Mouse (Mus musculus) heart, embryonic 12.5 days (tissue): ENCODE measurements around the gene Gm42878. TPM values are rescaled to one million over a fixed set of nuclear protein-coding genes. Genes with fewer than 3 reads are reported as not detected.

Experiments
- ATAC-seq: fragments of 200-750 bp; cut with Nextera tagmentation; 2 replicates; pipeline ENCODE4 v1.8.0; 2017; ENCODE audit warnings: moderate TSS enrichment, moderate library complexity; ENCODE audit not compliant: insufficient number of reproducible peaks, low FRiP score
- H3K27ac ChIP-seq: fragments of 300-500 bp; sonication (generic); 2 replicates; pipeline ENCODE4 v1.5.1; 2016; ENCODE audit warnings: mild to moderate bottlenecking, moderate library complexity; ENCODE audit not compliant: poor library complexity, severe bottlenecking
- H3K27me3 ChIP-seq: fragments of 300-500 bp; sonication (generic); replicated peaks from 2 replicates; pipeline ENCODE4 v1.6.1; 2016; ENCODE audit warnings: mild to moderate bottlenecking, moderate library complexity
- H3K36me3 ChIP-seq: fragments of 300-500 bp; sonication (generic); 2 replicates; pipeline ENCODE4 v1.6.1; 2016; ENCODE audit warnings: mild to moderate bottlenecking, moderate library complexity
- H3K4me1 ChIP-seq: fragments of 300-500 bp; sonication (generic); replicated peaks from 2 replicates; pipeline ENCODE4 v1.6.1; 2016; ENCODE audit warnings: mild to moderate bottlenecking
- H3K4me2 ChIP-seq: fragments of 300-500 bp; sonication (generic); 2 replicates; pipeline ENCODE4 v1.6.1; 2016; ENCODE audit warnings: mild to moderate bottlenecking, moderate library complexity
- H3K4me3 ChIP-seq: fragments of 300-500 bp; sonication (generic); 2 replicates; pipeline ENCODE4 v1.5.1; 2016; ENCODE audit warnings: mild to moderate bottlenecking
- H3K9ac ChIP-seq: fragments of 300-500 bp; sonication (generic); 2 replicates; pipeline ENCODE4 v1.6.1; 2016; ENCODE audit warnings: mild to moderate bottlenecking, moderate library complexity
- H3K9me3 ChIP-seq: fragments of 300-500 bp; sonication (generic); replicated peaks from 2 replicates; pipeline ENCODE4 v1.6.1; 2016; ENCODE audit warnings: mild to moderate bottlenecking, moderate library complexity
- WGBS: fragments of 180-500 bp; shearing (Covaris S2); methylation state at CpG from one replicate; pipeline ENCODE4 v1.1.7; 2016; 5-methylcytosine and 5-hydroxymethylcytosine counted together
- polyA plus RNA-seq: library from polyadenylated mRNA; unstranded; fragments of >200 nt; fragmentation: Nextera tagmentation; extraction: Ambion mirVana; gene quantifications from 2 replicates; pipeline ENCODE4 v1.2.1, GENCODE M21; 2016

The Gm42878 gene
- polyA plus RNA-seq, 1 experiment from 2014 or later, result not detected

DNA sequence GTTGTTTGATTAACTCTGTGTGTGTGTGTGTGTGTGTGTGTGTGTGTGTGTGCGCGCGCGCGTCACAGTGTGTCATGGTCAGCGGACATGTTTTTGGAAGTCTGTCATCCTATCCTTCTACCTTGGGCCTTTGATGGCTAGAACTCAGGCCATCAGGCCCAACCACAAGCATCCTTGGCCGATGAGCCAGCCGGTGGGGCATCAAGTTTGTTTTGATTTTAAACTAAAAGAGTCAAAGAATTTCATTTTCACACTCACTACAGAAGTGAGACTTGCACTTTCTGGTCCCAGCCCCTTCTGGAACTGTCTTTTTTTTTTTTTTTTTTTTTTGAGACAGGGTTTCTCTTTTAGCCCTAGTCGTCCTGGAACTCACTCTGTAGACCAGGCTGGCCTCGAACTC is 39.7 kb upstream of the Gm42878 start:
- Histone ChIP-seq H3K9me3 (no peaks in the 10 kb centered on the region), H3K4me3 (no peak overlapping the region), H3K4me2 (no peak overlapping the region), H3K36me3 (no peaks in the 10 kb centered on the region), H3K9ac (no peak overlapping the region), H3K4me1 (peaks cover 14% of the 10 kb centered on the region; the same call in 1 of the 2 replicates), H3K27ac (no peak overlapping the region), H3K27me3 (no peaks in the 10 kb centered on the region)
- no peak for ATAC-seq
- WGBS, result 95% methylated on average over 10 of the region's 10 CpGs

DNA sequence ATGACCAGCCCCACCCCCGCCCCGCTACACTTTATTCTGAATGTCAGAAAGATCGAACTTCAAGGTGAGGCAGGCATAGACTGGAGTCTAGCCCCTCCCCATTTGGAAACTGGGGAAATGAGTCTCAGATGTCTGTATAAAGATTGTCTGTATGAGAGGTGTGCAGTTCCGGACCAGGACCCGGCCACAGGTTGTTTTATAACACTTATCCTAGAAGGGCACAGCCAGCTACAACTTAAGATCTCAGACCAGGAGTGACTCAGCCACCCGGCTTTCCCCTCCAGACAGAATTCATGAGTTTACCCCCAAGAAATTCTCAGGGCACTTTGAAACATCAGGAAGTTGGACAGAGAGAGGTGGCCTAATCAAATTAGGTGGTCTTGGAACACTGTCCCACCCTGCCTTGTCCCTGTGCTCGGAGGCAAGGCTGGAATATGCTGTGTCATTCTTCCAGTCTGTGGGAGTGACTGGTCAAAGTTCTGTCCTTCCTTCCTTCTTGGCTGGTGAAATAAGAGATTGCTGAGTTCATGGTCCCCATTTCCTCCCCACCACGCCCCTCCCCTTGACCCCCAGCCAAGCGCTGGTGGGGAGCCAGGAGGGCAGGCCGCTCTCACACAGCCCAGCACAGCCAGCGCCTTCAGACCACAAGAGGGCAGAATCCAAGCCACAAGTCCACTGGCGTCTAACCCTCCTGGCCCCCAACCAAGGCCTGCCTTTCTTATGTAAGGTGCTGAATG is 38.7 kb upstream of the Gm42878 start:
- Histone ChIP-seq H3K27me3 (no peaks in the 10 kb centered on the region), H3K9ac (no peak overlapping the region), H3K9me3 (no peaks in the 10 kb centered on the region), H3K4me3 (no peak overlapping the region), H3K27ac (peak overlapping the region; percentile 29; the same call in 1 of the 2 replicates), H3K4me2 (peak overlapping the region; percentile 5; the same call in 1 of the 2 replicates), H3K36me3 (peaks cover 10% of the 10 kb centered on the region), H3K4me1 (peaks cover 14% of the 10 kb centered on the region; the same call in 1 of the 2 replicates)
- WGBS, result 48% methylated on average over 12 of the region's 12 CpGs
- peak; percentile 87 for ATAC-seq

DNA sequence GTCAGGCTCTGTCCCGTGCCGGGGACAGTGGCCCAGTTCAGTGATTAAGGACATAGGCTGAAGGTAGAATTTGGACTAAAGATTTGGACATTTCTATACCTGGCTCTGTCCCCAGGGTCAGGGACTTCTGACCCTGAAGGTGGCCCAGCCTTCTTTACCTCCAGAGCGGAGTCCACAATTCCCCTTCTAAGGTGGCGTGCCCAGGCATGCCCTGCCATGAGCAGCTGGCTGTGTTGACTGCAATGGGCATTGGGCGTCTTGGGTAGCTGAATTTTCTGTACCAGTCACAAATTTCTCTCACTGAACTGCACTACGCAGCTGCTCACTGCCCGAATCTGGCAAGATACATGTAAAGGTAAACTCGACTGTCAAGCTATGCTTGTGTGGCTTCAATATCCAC is 36.7 kb upstream of the Gm42878 start:
- Histone ChIP-seq H3K27ac (no peak overlapping the region), H3K36me3 (peaks cover 12% of the 10 kb centered on the region), H3K4me3 (no peak overlapping the region), H3K4me1 (peaks cover 14% of the 10 kb centered on the region; the same call in 1 of the 2 replicates), H3K27me3 (no peaks in the 10 kb centered on the region), H3K4me2 (no peak overlapping the region), H3K9ac (no peak overlapping the region), H3K9me3 (no peaks in the 10 kb centered on the region)
- no peak for ATAC-seq
- WGBS, result 85% methylated on average over 8 of the region's 8 CpGs

DNA sequence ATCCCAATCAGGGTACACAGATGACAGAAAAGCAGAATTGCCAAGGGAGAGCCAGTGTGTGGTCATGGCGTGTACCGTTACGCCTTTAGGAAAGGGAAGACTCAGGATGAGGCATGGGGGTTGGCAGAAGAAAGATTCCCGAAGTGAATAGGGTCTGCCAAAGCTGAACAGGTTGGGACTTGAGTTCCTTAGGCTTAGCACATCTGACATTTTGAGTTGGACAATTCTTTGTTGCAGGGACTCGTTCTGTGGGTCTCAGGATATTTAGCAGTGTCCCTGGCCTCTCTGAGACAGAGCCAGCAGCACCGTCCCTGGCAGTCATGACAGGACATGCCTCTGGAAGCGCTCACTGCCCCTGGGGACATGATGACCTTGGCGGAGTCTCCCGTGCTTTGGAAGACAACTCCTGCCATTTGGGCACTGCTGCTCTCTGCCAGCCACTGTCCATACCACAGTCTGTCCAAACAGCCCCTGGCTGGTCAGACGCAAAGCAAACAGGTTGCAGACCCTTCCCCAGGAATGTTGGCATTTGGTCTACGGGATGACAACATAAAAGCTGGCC is 31.7 kb upstream of the Gm42878 start:
- ATAC-seq, result no peak
- peaks cover 15% of the 10 kb centered on the region for H3K36me3 ChIP-seq
- H3K4me2 ChIP-seq, result no peak overlapping the region
- no peak overlapping the region for H3K27ac ChIP-seq
- 78% methylated on average over 11 of the region's 11 CpGs for WGBS
- no peak overlapping the region for H3K4me3 ChIP-seq
- H3K4me1 ChIP-seq, result no peaks in the 10 kb centered on the region
- no peaks in the 10 kb centered on the region for H3K27me3 ChIP-seq
- no peaks in the 10 kb centered on the region for H3K9me3 ChIP-seq
- H3K9ac ChIP-seq, result no peak overlapping the region

DNA sequence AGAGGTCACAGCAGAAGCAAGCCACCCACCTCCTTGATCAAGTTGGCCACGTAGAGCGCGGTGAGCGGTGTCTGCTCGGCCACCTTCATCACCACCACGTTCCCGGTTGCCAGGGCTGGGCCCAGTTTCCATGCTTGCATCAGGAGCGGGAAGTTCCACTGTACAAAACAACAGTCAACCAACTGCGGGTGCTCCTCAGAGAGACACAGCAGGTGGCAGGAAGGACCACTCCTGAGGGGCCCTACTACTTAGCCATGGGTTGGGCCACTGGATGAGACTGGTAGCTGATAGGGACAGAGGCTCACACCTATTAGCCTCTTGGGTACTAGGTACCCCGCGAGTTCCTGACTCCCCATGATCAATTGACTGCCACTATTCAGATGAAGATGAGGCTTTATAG is 30.6 kb upstream of the Gm42878 start:
- WGBS, result 89% methylated on average over 11 of the region's 11 CpGs
- Histone ChIP-seq H3K4me2 (no peak overlapping the region), H3K9ac (no peak overlapping the region), H3K27ac (no peak overlapping the region), H3K9me3 (no peaks in the 10 kb centered on the region), H3K4me3 (no peak overlapping the region), H3K36me3 (peaks cover 15% of the 10 kb centered on the region), H3K27me3 (no peaks in the 10 kb centered on the region), H3K4me1 (no peaks in the 10 kb centered on the region)
- ATAC-seq, result no peak

DNA sequence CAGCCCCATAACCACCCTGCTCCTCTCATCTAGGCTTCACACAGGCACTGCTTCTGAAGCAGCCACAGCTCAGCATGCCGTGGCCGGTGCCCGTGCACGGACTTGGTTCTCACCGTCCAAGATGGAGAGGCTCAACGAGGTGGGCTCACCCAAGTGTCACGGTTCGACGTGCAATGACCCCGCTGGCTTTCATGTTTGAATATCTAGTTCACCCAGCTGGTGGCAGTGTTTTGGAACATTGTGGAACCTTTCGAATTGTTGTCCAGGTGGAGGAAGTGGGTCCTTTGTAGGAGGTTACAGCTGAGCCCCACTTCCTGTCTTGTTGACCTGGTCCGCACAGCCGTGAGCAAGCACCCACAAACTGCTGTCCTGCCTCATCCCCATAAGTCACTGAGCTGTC is 28.9 kb upstream of the Gm42878 start:
- Histone ChIP-seq H3K4me3 (no peak overlapping the region), H3K36me3 (peaks cover 13% of the 10 kb centered on the region; the same call in 1 of the 2 replicates), H3K4me2 (no peak overlapping the region), H3K9ac (no peak overlapping the region), H3K4me1 (no peaks in the 10 kb centered on the region), H3K9me3 (no peaks in the 10 kb centered on the region), H3K27ac (no peak overlapping the region), H3K27me3 (no peaks in the 10 kb centered on the region)
- 84% methylated on average over 13 of the region's 13 CpGs for WGBS
- ATAC-seq, result no peak

DNA sequence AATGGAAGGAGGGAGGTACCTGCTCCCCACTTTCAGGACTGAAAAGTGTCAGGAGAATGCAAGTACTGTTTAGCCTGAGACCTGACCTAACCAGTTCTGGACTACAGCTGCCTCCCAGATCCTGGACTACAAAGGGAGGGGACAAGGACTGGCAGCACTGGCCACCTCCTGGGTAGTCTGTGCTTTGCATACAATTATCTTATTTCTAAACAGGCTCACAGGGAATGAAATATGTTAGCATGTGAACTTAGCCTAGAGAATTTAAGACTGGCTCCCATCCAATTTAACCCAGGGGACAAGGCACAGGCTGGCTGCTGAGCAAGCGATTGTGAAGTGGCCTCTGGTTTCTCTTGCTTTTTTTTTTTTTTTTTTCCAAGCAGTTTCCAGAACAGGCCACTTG is 25.5 kb upstream of the Gm42878 start:
- no peak for ATAC-seq
- H3K4me1 ChIP-seq, result peaks cover 11% of the 10 kb centered on the region
- WGBS, result 52% methylated on average over 1 of the region's 1 CpGs
- H3K4me3 ChIP-seq, result no peak overlapping the region
- no peak overlapping the region for H3K4me2 ChIP-seq
- no peaks in the 10 kb centered on the region for H3K9me3 ChIP-seq
- H3K9ac ChIP-seq, result no peak overlapping the region
- H3K27me3 ChIP-seq, result 0 out of 2 replicates have a peak, but pooled peaks cover 3% of the 10 kb centered on the region
- peaks cover 9% of the 10 kb centered on the region; the same call in 1 of the 2 replicates for H3K36me3 ChIP-seq
- H3K27ac ChIP-seq, result no peak overlapping the region

DNA sequence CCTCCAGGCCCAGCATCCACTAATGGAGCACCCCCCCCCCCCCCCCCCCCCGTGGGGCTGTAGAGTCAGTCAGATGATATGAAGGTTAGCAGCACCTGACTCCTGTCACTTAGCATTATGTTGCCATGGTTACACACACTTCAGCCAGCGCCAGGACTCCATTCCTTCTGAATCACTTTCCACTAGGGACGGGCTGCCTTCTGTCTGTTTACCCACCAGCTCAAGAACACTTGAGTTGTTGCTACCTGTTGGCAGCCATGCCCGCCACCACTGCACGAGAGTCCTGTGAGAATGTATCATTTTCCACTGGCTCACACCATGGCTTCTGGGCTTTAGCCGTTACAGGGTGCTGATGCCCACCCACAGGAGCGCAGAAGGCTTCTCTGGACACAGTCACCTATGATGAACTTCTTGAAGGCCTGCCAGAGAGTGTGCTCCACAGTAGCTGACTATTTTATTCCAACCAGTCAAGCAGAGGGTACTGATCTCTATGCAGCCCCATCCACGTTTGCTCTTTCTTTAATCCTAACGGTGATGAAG is 24.7 kb upstream of the Gm42878 start:
- H3K27ac ChIP-seq, result no peak overlapping the region
- no peak for ATAC-seq
- H3K4me2 ChIP-seq, result no peak overlapping the region

DNA sequence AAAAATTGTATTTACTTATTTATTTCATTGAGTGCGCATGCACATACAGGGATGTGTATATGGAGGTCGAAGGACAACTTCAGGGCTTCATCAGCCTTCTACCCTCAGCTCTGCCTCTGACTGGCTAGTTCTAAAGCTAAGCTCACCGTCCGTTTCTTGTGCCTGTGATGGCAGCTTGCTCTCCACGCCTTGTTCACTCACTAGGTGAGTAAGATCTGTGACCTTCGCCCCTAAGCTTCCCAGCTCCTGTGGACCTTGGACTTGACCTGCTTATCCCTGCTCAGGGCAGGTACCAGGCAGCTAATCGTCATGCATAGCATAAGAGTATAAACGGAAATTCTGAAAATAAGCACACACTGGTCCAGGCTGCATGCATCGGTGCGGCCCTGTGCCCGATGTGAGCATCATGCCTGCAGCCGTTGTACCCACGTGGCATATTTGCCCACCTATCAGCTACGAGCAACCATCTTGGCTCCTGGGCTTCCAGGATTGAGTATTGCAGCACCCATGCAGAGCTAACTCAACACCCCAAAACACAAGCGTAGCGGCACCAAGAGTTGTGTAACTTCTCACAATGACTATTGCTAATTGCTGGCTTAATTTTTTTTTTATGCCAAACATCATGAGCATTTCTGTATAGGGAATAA is 20.9 kb upstream of the Gm42878 start:
- H3K27ac ChIP-seq, result no peak overlapping the region
- no peak overlapping the region for H3K4me2 ChIP-seq
- H3K9me3 ChIP-seq, result no peaks in the 10 kb centered on the region
- 0 out of 2 replicates have a peak, but pooled peaks cover 3% of the 10 kb centered on the region for H3K27me3 ChIP-seq
- peaks cover 6% of the 10 kb centered on the region; the same call in 1 of the 2 replicates for H3K36me3 ChIP-seq
- no peak overlapping the region for H3K4me3 ChIP-seq
- peaks cover 13% of the 10 kb centered on the region for H3K4me1 ChIP-seq
- no peak overlapping the region for H3K9ac ChIP-seq
- 88% methylated on average over 16 of the region's 16 CpGs for WGBS
- no peak for ATAC-seq

More for the DNA sequence above, 24.7 kb upstream of the Gm42878 start:
- Histone ChIP-seq H3K36me3 (peaks cover 8% of the 10 kb centered on the region; the same call in 1 of the 2 replicates), H3K4me1 (peaks cover 11% of the 10 kb centered on the region), H3K4me3 (no peak overlapping the region), H3K9me3 (no peaks in the 10 kb centered on the region), H3K27me3 (0 out of 2 replicates have a peak, but pooled peaks cover 3% of the 10 kb centered on the region), H3K9ac (no peak overlapping the region)
- 76% methylated on average over 9 of the region's 9 CpGs for WGBS

DNA sequence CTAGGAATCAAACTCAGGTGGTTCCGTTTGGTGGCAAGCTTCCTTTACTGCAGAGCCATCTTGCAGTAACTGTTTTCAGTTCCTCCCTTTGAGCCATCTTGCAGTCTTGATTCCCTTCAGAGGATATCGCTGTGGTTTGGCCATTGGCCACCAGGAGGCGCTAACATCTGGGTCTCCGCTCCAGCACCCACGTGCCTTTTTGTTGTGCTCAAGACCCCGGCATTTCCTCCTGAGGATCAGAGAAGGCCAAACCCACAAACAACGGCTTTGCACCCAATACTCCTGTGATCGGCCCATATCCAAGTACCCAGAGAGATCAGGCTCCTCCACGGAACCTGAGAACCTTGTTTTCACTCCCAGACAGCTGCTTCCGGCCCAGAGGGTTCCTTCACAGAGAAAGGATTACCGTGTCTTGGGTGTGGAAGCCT is 19.2 kb upstream of the Gm42878 start:
- Histone ChIP-seq H3K9me3 (no peaks in the 10 kb centered on the region), H3K27ac (no peak overlapping the region), H3K4me1 (peaks cover 13% of the 10 kb centered on the region), H3K4me2 (peak overlapping the region; percentile 58), H3K36me3 (no peaks in the 10 kb centered on the region), H3K27me3 (0 out of 2 replicates have a peak, but pooled peaks cover 3% of the 10 kb centered on the region), H3K9ac (peak overlapping the region; percentile 39; the same call in 1 of the 2 replicates), H3K4me3 (peak overlapping the region; percentile 26)
- WGBS, result 7% methylated on average over 11 of the region's 11 CpGs
- ATAC-seq, result no peak

DNA sequence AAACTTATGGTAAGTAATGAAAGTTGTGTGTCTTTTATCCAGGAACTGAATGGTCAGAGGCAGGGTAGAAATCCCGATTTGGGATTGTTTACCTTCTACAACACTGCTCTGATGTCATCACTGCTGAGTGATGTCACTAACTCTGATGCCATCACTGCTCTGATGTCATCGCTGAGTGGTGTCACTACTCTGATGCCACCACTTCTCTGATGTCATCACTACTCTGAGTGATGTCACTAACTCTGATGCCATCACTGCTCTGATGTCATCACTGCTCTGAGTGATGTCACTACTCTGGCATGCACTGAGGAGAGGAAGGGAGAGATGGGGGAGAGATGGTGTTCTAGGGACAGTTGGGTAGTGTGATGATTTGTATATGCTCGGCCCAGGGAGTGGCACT is 17.2 kb upstream of the Gm42878 start:
- no peaks in the 10 kb centered on the region for H3K9me3 ChIP-seq
- H3K9ac ChIP-seq, result no peak overlapping the region
- H3K27me3 ChIP-seq, result no peaks in the 10 kb centered on the region
- 79% methylated on average over 3 of the region's 3 CpGs for WGBS
- H3K36me3 ChIP-seq, result no peaks in the 10 kb centered on the region
- no peak overlapping the region for H3K27ac ChIP-seq
- ATAC-seq, result no peak
- no peak overlapping the region for H3K4me3 ChIP-seq
- H3K4me1 ChIP-seq, result peaks cover 12% of the 10 kb centered on the region
- H3K4me2 ChIP-seq, result no peak overlapping the region
